Mouse (Mus musculus) limb, embryonic 14.5 days (tissue): ENCODE results near the gene Chn1. TPM values are rescaled to one million over a fixed set of nuclear protein-coding genes. Genes with fewer than 3 reads are reported as not detected.

ENCODE experiments used
- ATAC-seq: fragments of 200-750 bp; cut with Nextera tagmentation; 2 replicates; pipeline ENCODE4 v1.8.0; 2017; ENCODE audit warnings: low read depth, moderate number of reproducible peaks, moderate TSS enrichment; ENCODE audit not compliant: low FRiP score
- DNase-seq: peaks from one replicate; pipeline ENCODE4 v3.0.0-alpha.2; 2015; ENCODE audit warnings: low spot score
- H3K27ac ChIP-seq: fragments of 300-500 bp; sonication (generic); replicated peaks from 2 replicates; pipeline ENCODE4 v1.5.1; 2014; ENCODE audit warnings: low read depth, mild to moderate bottlenecking, low read length, moderate library complexity, mixed read lengths
- H3K27me3 ChIP-seq: fragments of 300-500 bp; sonication (generic); 2 replicates; pipeline ENCODE4 v1.6.1; 2014; ENCODE audit warnings: low read length, mixed read lengths; ENCODE audit not compliant: control insufficient read depth, insufficient read depth
- H3K36me3 ChIP-seq: fragments of 300-500 bp; sonication (generic); 2 replicates; pipeline ENCODE4 v1.6.1; 2014; ENCODE audit warnings: mild to moderate bottlenecking, low read length, moderate library complexity, mixed read lengths; ENCODE audit not compliant: control insufficient read depth, insufficient read depth
- H3K4me1 ChIP-seq: fragments of 300-500 bp; sonication (generic); 2 replicates; pipeline ENCODE4 v1.6.1; 2014; ENCODE audit warnings: antibody characterized with exemption, low read length, mixed read lengths; ENCODE audit not compliant: control insufficient read depth, insufficient read depth
- H3K4me2 ChIP-seq: fragments of 300-500 bp; sonication (generic); replicated peaks from 2 replicates; pipeline ENCODE4 v1.6.1; 2014; ENCODE audit warnings: low read depth, mild to moderate bottlenecking, low read length, moderate library complexity; ENCODE audit not compliant: severe bottlenecking
- H3K4me3 ChIP-seq: fragments of 300-500 bp; sonication (generic); replicated peaks from 2 replicates; pipeline ENCODE4 v1.5.1; 2014; ENCODE audit warnings: low read length
- H3K9ac ChIP-seq: fragments of 300-500 bp; sonication (generic); 2 replicates; pipeline ENCODE4 v1.6.1; 2014; ENCODE audit warnings: mild to moderate bottlenecking, low read depth, low read length, moderate library complexity; ENCODE audit not compliant: severe bottlenecking
- H3K9me3 ChIP-seq: fragments of 300-500 bp; sonication (generic); 2 replicates; pipeline ENCODE4 v1.6.1; 2016; ENCODE audit warnings: low read length; ENCODE audit not compliant: control insufficient read depth
- POLR2A ChIP-seq: fragments of 200-500 bp; IDR thresholded peaks from 2 replicates; pipeline ENCODE4 v1.8.0; 2012; ENCODE audit warnings: inconsistent platforms, mild to moderate bottlenecking, moderate library complexity, borderline replicate concordance; ENCODE audit not compliant: insufficient read depth, insufficient read length; ENCODE audit errors: extremely low read depth
- WGBS: fragments of 180-500 bp; shearing (Covaris S2); extraction: QIAGEN DNeasy Blood & Tissue Kit; methylation state at CpG from one replicate; pipeline ENCODE4 v1.1.7; 2014; 5-methylcytosine and 5-hydroxymethylcytosine counted together
- polyA plus RNA-seq, 2 experiments: library from polyadenylated mRNA; depleted of rRNA in 1 of 2; stranded (reverse) in 1 of 2; unstranded in 1 of 2; fragments of >200 nt; fragmentation: Nextera tagmentation in 1 of 2; extraction: Ambion mirVana in 1 of 2; gene quantifications; 2 replicates each; pipeline versions ENCODE4 v1.2.1 to v1.2.3; 2012 to 2014

Chn1 gene
- polyA plus RNA-seq, 2 experiments, result 29.3 to 47.8 TPM

GRCm38 (mm10) chr2:73571304-73571703, 203.8 kb downstream of the Chn1 start:
- Histone ChIP-seq H3K36me3 (no peaks in the 10 kb centered on the region), H3K4me3 (no peak overlapping the region), H3K4me2 (no peak overlapping the region), H3K27ac (no peak overlapping the region), H3K4me1 (peaks cover 10% of the 10 kb centered on the region), H3K9ac (no peak overlapping the region), H3K27me3 (no peaks in the 10 kb centered on the region), H3K9me3 (no peaks in the 10 kb centered on the region)
- no peak for DNase-seq
- 85% methylated on average over 9 of the region's 9 CpGs for WGBS
- TF ChIP-seq POLR2A, result no peak
- no peak for ATAC-seq

GRCm38 (mm10) chr2:73566989-73567605, 208.0 kb downstream of the Chn1 start:
- no peak overlapping the region for H3K9ac ChIP-seq
- WGBS, result 15% methylated on average over 8 of the region's 8 CpGs
- H3K36me3 ChIP-seq, result no peaks in the 10 kb centered on the region
- ATAC-seq (peak; percentile 46), DNase-seq (peak; percentile 81)
- H3K4me1 ChIP-seq, result 0 out of 2 replicates have a peak, but pooled peaks cover 8% of the 10 kb centered on the region
- peak overlapping the region; percentile 37 for H3K4me2 ChIP-seq
- no peak overlapping the region for H3K27ac ChIP-seq
- no peak for TF ChIP-seq POLR2A
- H3K4me3 ChIP-seq, result peak overlapping the region; percentile 16; the same call in 1 of the 2 replicates
- H3K27me3 ChIP-seq, result no peaks in the 10 kb centered on the region
- no peaks in the 10 kb centered on the region for H3K9me3 ChIP-seq

GRCm38 (mm10) chr2:73566162-73566561, 209.0 kb downstream of the Chn1 start:
- no peak for DNase-seq
- no peak for TF ChIP-seq POLR2A
- no peaks in the 10 kb centered on the region for H3K27me3 ChIP-seq
- H3K9me3 ChIP-seq, result no peaks in the 10 kb centered on the region
- H3K4me3 ChIP-seq, result no peak overlapping the region
- H3K9ac ChIP-seq, result no peak overlapping the region
- H3K36me3 ChIP-seq, result no peaks in the 10 kb centered on the region
- 32% methylated on average over 7 of the region's 7 CpGs for WGBS
- no peak for ATAC-seq
- peaks cover 16% of the 10 kb centered on the region for H3K4me1 ChIP-seq
- H3K4me2 ChIP-seq, result no peak overlapping the region
- H3K27ac ChIP-seq, result no peak overlapping the region

GRCm38 (mm10) chr2:73563690-73564089, 211.5 kb downstream of the Chn1 start:
- Histone ChIP-seq H3K27ac (no peak overlapping the region), H3K36me3 (no peaks in the 10 kb centered on the region), H3K4me1 (peaks cover 16% of the 10 kb centered on the region), H3K9ac (peak overlapping the region; percentile 25; the same call in 1 of the 2 replicates), H3K9me3 (no peaks in the 10 kb centered on the region), H3K27me3 (no peaks in the 10 kb centered on the region), H3K4me2 (no peak overlapping the region), H3K4me3 (no peak overlapping the region)
- ATAC-seq (no peak), DNase-seq (peak; percentile 22)
- WGBS, result 15% methylated on average over 7 of the region's 7 CpGs
- TF ChIP-seq POLR2A, result no peak

- H3K9ac ChIP-seq, result no peak overlapping the region
- no peaks in the 10 kb centered on the region for H3K27me3 ChIP-seq
- no peak overlapping the region for H3K27ac ChIP-seq
- no peaks in the 10 kb centered on the region for H3K9me3 ChIP-seq
- H3K4me1 ChIP-seq, result peaks cover 16% of the 10 kb centered on the region
- no peak overlapping the region for H3K4me2 ChIP-seq
- H3K4me3 ChIP-seq, result no peak overlapping the region
- DNase-seq (no peak), ATAC-seq (no peak)
- no peaks in the 10 kb centered on the region for H3K36me3 ChIP-seq
- no peak for TF ChIP-seq POLR2A
- 78% methylated on average over 9 of the region's 9 CpGs for WGBS
Measured at GRCm38 (mm10) chr2:73562656-73563055, 212.5 kb downstream of the Chn1 start.
